Mouse (Mus musculus) cerebellum, adult 2 months (tissue): ENCODE results near the gene Dtx4.

Experiments used
- CTCF ChIP-seq: fragments of 200-500 bp; IDR thresholded peaks from 2 replicates; pipeline ENCODE4 v1.5.1; 2011; ENCODE audit warnings: low read depth, mild to moderate bottlenecking, control low read depth, low read length, moderate library complexity, borderline replicate concordance; ENCODE audit not compliant: insufficient read depth
- POLR2A ChIP-seq: fragments of 200-500 bp; IDR thresholded peaks from 2 replicates; pipeline ENCODE4 v1.6.1; 2011; ENCODE audit warnings: low read length, control low read depth, borderline replicate concordance; ENCODE audit not compliant: insufficient read depth

DNA sequence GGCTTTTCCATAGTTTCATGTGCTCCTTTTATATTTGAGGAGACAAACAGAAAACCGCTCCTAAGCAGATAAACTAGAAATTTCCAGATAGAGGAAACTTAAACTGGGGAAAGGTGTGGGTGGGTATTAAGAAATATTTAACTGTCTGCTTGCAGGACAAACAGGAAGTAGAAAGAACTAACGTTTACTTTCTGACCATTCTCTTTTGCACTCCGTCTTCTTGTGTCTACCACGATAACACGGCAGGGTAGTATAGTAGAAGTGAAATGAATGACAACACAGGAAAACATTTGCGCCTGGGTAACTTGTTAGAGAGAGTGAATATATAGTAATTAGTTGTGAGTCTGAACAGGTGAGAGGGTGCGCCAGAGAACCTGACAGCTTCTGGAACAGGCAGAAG, 1.5 kb upstream of the Dtx4 start:
- TF ChIP-seq CTCF = no peak
- no peak for TF ChIP-seq POLR2A
